Mouse (Mus musculus): Measurements from ENCODE around the gene Lrrc26.

The Lrrc26 gene

DNA sequence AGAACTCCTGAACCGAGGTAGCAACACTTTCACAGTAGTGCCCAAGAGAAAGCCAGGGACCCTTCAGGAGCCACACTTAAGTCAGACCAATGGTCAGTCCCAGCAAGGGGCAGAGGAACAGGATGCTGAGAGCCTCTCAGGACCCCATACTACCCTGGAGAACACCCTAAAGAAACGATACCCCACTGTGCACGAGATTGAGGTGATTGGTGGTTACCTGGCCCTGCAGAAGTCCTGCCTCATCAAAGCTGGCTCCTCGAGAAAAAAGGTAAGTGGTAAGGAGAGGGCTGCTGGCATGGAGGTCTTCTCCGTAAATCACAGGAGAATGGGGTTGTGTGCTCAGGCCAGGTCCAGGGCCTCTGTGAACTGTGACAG is 25.4 kb upstream of the Lrrc26 start:
- in situ Hi-C loops (cut with MboI; ENCODE audit: low pct_unique_long_range_greater_than_20kb in 1 of 2, low sequenced_read_pairs in 2 of 2, unreplicated experiment in 1 of 2), result no loop called here

DNA sequence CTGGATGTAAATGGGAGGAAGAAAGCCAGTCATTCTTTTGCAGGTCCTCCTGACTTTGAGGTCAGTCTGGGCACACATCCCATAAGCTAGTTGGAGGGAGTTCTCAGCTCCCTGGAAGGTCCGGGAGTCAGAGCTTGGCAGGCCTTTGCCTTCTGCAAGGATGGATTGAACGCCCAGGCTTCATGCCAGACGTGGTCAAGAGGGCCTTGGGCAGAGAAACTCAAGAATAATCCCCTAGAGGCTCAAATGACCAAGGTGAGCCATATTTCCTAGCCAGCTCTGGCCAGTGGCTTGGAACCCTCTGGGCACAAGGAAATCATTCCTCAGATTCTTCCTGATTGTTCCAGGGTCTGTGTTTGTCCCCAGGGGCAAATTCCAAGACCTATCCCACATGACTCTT is 24.9 kb upstream of the Lrrc26 start:
- in situ Hi-C loops (cut with MboI; ENCODE audit: low pct_unique_long_range_greater_than_20kb in 1 of 2, low sequenced_read_pairs in 2 of 2, unreplicated experiment in 1 of 2), result loop anchor here in 1 of 2 experiments (5.0 kb wide), 1 partner anchor 67 kb away; the partner anchor contains the start of gene Man1b1

- in situ Hi-C loops (cut with MboI; ENCODE audit: low pct_unique_long_range_greater_than_20kb in 1 of 2, low sequenced_read_pairs in 2 of 2, unreplicated experiment in 1 of 2), result loop anchor here in 1 of 2 experiments (5.0 kb wide), 1 partner anchor 66 kb away; the partner anchor contains the start of gene Man1b1
Observed at GRCm38 (mm10) chr2:25265897-25266656, 23.6 kb upstream of the Lrrc26 start.

DNA sequence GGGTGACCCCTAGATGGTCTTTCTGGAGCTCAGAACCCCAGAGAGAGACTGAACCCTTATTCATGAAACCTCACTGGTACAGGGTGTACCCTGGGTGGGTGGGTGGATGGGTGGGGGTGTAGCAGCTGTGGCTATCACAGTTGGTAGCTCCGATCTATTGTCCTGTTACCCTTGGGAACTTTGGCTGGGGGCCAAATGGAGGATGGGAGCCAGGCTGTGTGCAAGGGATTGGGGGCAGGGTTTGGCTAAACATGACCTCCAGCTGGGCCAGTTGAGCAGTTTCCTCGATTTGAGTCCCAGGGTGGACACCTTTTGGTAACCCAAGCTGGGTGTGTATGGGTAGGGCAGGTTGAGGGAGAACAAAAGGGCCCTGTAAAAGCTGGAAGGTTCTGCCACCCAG is 23.0 kb upstream of the Lrrc26 start:
- in situ Hi-C loops (cut with MboI; ENCODE audit: low pct_unique_long_range_greater_than_20kb in 1 of 2, low sequenced_read_pairs in 2 of 2, unreplicated experiment in 1 of 2), result loop anchor here in 1 of 2 experiments (5.0 kb wide), 1 partner anchor 66 kb away; the partner anchor contains the start of gene Man1b1

- in situ Hi-C loops (cut with MboI; ENCODE audit: low pct_unique_long_range_greater_than_20kb in 1 of 2, low sequenced_read_pairs in 2 of 2, unreplicated experiment in 1 of 2), result loop anchor here in 1 of 2 experiments (5.0 kb wide), 1 partner anchor 65 kb away; the partner anchor contains the start of gene Man1b1
Observed at GRCm38 (mm10) chr2:25267241-25267640, 22.5 kb upstream of the Lrrc26 start.

GRCm38 (mm10) chr2:25267746-25268309 is 21.9 kb upstream of the Lrrc26 start:
- in situ Hi-C loops (cut with MboI; ENCODE audit: low pct_unique_long_range_greater_than_20kb in 1 of 2, low sequenced_read_pairs in 2 of 2, unreplicated experiment in 1 of 2), result loop anchor here in 1 of 2 experiments (5.0 kb wide), 1 partner anchor 64 kb away; the partner anchor contains the start of gene Man1b1

- in situ Hi-C loops (cut with MboI; ENCODE audit: low pct_unique_long_range_greater_than_20kb in 1 of 2, low sequenced_read_pairs in 2 of 2, unreplicated experiment in 1 of 2), result no loop called here
Observed at GRCm38 (mm10) chr2:25271827-25272511, 17.7 kb upstream of the Lrrc26 start, which contains the start of the genes Ssna1 and Anapc2. Gene Ssna1, minus strand, starts transcription at chr2:25272438. Gene Anapc2, plus strand, starts transcription at chr2:25272478.

- in situ Hi-C loops (cut with MboI; ENCODE audit: low pct_unique_long_range_greater_than_20kb in 1 of 2, low sequenced_read_pairs in 2 of 2, unreplicated experiment in 1 of 2), result no loop called here
Observed at GRCm38 (mm10) chr2:25272515-25272914, 17.2 kb upstream of the Lrrc26 start.

DNA sequence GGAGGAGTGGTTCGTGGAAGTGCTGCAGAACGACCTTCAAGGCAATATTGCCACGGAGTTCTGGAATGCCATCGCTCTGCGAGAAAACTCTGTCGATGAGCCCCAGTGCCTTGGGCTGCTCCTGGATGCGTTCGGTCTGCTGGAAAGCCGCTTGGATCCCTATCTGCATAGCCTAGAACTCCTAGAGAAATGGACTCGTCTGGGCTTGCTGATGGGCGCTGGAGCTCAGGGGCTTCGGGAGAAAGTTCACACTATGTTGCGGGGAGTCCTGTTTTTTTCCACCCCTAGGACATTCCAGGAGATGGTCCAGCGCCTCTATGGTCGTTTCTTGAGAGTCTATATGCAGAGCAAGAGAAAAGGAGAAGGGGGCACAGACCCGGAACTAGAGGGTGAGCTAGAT is 16.7 kb upstream of the Lrrc26 start:
- in situ Hi-C loops (cut with MboI; ENCODE audit: low pct_unique_long_range_greater_than_20kb in 1 of 2, low sequenced_read_pairs in 2 of 2, unreplicated experiment in 1 of 2), result no loop called here

DNA sequence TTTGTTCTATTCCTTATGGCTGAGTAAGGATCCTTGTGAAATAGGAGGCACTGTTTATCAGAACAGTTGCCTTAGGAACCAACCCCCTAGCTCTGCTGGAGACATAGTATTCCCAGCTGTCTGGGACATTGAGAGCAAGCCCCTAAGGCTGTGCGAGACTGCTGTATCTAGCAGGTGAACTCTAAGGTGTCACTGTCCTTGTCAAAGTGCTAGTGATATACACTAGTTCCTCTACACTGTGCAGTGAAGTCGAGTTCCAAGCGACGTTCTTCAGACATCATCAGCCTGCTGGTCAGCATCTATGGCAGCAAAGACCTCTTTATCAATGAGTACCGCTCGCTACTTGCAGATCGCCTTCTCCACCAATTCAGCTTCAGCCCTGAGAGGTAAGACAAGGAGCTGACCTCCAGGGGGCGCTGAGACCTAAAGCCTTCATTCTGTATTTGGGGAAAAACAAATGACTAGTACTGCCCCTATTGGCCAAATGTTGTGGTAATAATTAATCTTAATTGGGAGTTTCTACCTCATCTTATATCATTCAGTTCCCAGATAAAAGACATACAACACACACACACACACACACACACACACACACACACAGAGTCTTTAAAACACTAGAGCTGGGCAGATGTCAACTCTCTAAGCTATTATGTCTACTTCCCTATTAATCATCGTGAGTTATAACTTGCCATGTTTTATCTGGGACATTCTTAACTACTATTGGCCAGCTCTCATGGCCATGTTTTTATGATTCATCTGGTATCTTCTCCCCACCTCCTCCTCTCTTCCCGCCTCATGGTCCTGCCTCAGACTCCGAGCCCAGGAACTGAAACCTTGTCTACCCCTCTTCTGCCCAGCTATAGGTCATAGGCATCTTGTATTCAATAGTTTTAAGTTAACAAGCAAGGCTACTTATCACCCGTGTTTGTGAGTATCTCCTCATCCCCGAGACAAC is 10.5 kb upstream of the Lrrc26 start:
- in situ Hi-C loops (cut with MboI; ENCODE audit: low pct_unique_long_range_greater_than_20kb in 1 of 2, low sequenced_read_pairs in 2 of 2, unreplicated experiment in 1 of 2), result no loop called here

- in situ Hi-C loops (cut with MboI; ENCODE audit: low pct_unique_long_range_greater_than_20kb in 1 of 2, low sequenced_read_pairs in 2 of 2, unreplicated experiment in 1 of 2), result no loop called here
Observed at GRCm38 (mm10) chr2:25285551-25285950, 4.2 kb upstream of the Lrrc26 start.

DNA sequence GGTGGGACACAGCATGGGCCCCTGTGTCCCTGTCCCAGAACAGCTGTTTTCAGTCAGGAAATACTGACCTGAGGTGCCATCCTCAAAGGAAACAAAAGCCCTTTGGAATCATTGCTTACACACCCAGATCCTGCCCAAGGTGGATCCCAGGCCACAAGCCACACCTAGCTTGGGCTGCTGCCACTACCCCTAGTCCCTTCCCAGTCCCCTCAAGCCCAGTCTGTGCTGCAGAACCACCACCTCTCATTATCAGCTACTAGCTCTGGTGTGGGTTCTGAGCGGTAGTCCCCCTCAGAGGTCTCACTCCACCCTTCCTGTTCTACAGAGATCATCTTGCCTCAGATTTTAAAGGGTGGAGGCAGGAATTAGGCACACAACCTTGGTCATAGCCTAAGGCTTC is 3.4 kb upstream of the Lrrc26 start:
- in situ Hi-C loops (cut with MboI; ENCODE audit: low pct_unique_long_range_greater_than_20kb in 1 of 2, low sequenced_read_pairs in 2 of 2, unreplicated experiment in 1 of 2), result no loop called here

DNA sequence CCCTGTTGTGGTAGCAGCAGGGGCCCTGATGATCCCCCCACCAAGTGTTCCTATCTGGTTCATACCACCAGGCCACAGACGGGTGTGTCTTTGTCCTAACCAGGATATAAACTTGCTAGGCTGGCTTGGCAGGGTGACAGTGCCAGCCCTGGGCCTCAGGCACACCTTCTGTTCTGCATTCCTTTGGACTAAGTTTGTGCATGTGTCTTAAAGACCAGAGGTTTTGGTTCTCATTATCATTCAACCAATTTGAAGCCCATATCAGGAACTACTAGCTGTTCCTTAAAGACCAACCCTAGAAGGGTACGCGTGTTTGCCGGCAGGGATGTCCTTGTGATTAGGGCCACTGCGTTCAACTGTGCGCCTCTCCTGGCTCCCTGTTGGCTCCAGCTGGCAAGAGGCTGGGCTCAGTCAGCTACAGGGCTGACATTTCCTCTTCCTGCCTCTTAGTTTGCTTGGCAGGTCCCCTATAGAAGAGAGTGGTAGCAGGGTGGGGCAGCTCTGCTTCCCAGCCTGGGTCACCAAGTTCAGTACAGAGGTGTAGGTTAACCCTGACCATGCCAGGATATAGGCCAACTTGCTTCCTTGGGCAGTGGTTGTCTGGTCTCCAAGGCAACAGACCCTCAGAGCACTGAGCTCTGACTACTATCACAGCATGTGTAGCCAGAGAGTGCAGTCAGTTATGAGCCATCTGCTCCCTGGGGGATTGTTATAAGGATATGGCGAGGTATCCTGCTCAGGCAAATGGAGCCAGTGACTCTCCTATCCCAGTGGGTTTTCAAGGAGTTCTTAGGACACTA is 2.7 kb upstream of the Lrrc26 start:
- in situ Hi-C loops (cut with MboI; ENCODE audit: low pct_unique_long_range_greater_than_20kb in 1 of 2, low sequenced_read_pairs in 2 of 2, unreplicated experiment in 1 of 2), result no loop called here

- in situ Hi-C loops (cut with MboI; ENCODE audit: low pct_unique_long_range_greater_than_20kb in 1 of 2, low sequenced_read_pairs in 2 of 2, unreplicated experiment in 1 of 2), result no loop called here
Observed at GRCm38 (mm10) chr2:25287927-25288649, 1.6 kb upstream of the Lrrc26 start, which contains the start of gene Tmem210. Gene Tmem210, plus strand, starts transcription at chr2:25288145.

DNA sequence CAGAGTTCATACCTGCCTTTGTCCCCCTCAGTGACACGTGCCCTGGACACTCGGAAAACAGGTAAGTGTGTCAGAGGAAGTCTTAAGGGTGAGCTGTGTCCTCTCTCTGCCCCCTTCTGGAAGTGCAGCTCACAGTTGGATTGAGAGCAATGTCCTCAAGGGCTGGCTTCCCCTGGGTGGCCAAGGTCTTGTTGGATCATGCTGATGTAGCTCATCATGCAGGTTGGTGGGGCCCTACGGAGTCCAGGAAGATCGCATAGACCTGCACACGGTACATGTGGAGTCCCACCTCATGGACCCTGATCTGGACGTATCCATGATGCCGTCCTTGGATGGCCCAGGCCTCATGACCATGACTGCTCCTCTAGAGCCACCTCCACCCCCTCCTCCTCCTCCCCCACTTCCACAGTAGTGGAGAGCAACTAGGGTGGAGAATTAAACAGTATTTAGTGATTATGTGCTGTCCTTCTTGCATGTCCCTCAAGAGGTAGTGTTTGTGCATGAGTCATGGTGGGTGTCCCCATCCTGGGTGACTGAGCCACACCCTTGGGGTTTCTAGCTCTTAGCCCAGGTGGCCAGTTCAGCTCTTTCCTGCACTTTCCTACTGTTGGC is 875 bp upstream of the Lrrc26 start:
- in situ Hi-C loops (cut with MboI; ENCODE audit: low pct_unique_long_range_greater_than_20kb in 1 of 2, low sequenced_read_pairs in 2 of 2, unreplicated experiment in 1 of 2), result no loop called here

GRCm38 (mm10) chr2:25290101-25290815 is 543 bp downstream of the Lrrc26 start:
- in situ Hi-C loops (cut with MboI; ENCODE audit: low pct_unique_long_range_greater_than_20kb in 1 of 2, low sequenced_read_pairs in 2 of 2, unreplicated experiment in 1 of 2), result no loop called here
